Mouse (Mus musculus) adrenal gland, postnatal 4 days (tissue): ENCODE measurements at regions not wholly inside any gene's neighbourhood (a gene's known extent, or its start where the extent isn't known, plus 50 kb on each side); places are given as distances from the start of the nearest gene placed in this dataset.

ENCODE experiments used
- DNase-seq, 2 experiments: peaks; one replicate each; pipeline ENCODE4 v3.0.0; 2021 to 2022; ENCODE audit warnings: low spot score in 2 of 2, mixed read lengths in 2 of 2

- no peak for DNase-seq
Measured at GRCm38 (mm10) chr6:135520868-135521267, 158.5 kb downstream of the Emp1 start.

- DNase-seq: no peak
Measured at GRCm38 (mm10) chr6:135524886-135525285, 162.5 kb downstream of the Emp1 start.

GRCm38 (mm10) chr6:135525841-135526327 lies 163.5 kb downstream of the Emp1 start:
- no peak for DNase-seq

- no peak for DNase-seq
Measured at GRCm38 (mm10) chr6:135526460-135527160, 164.3 kb downstream of the Emp1 start.

GRCm38 (mm10) chr6:135527879-135528278 lies 165.5 kb downstream of the Emp1 start:
- no peak for DNase-seq

GRCm38 (mm10) chr6:135539791-135540646 lies 177.7 kb downstream of the Emp1 start:
- no peak for DNase-seq

GRCm38 (mm10) chr6:135541566-135541965 lies 179.2 kb downstream of the Emp1 start:
- no peak for DNase-seq

GRCm38 (mm10) chr6:135542356-135542755 lies 180.0 kb downstream of the Emp1 start:
- no peak for DNase-seq

GRCm38 (mm10) chr6:135543390-135543789 lies 181.0 kb downstream of the Emp1 start:
- no peak for DNase-seq

- no peak for DNase-seq
Measured at GRCm38 (mm10) chr6:135543863-135544262, 181.5 kb downstream of the Emp1 start.

- no peak for DNase-seq
Measured at GRCm38 (mm10) chr6:135550368-135550950, 188.1 kb downstream of the Emp1 start.

- no peak for DNase-seq
Measured at GRCm38 (mm10) chr6:135552396-135552795, 190.1 kb downstream of the Emp1 start.

GRCm38 (mm10) chr6:135559501-135559907 lies 197.2 kb downstream of the Emp1 start:
- peak; percentile 50 to 62 for DNase-seq

GRCm38 (mm10) chr6:135562267-135562666 lies 199.9 kb downstream of the Emp1 start:
- DNase-seq: no peak

- no peak for DNase-seq
Measured at GRCm38 (mm10) chr6:135563766-135564165, 201.4 kb downstream of the Emp1 start.

GRCm38 (mm10) chr6:135569086-135569485 lies 206.7 kb downstream of the Emp1 start:
- DNase-seq: no peak

GRCm38 (mm10) chr6:135575294-135575693 lies 212.9 kb downstream of the Emp1 start:
- DNase-seq: no peak

GRCm38 (mm10) chr6:135578728-135579127 lies 216.4 kb downstream of the Emp1 start:
- DNase-seq: no peak

GRCm38 (mm10) chr6:135582567-135582966 lies 220.2 kb downstream of the Emp1 start:
- DNase-seq: no peak

- DNase-seq: no peak
Measured at GRCm38 (mm10) chr6:135584782-135585181, 222.4 kb downstream of the Emp1 start.

- no peak for DNase-seq
Measured at GRCm38 (mm10) chr6:135590084-135590483, 227.7 kb downstream of the Emp1 start.

- no peak for DNase-seq
Measured at GRCm38 (mm10) chr6:135591085-135591484, 228.7 kb downstream of the Emp1 start.
